Mouse (Mus musculus) heart, embryonic 10.5 days (tissue): ENCODE data around the gene Epp13. TPM values are rescaled to one million over a fixed set of nuclear protein-coding genes. Genes with fewer than 3 reads are reported as not detected.
"Not testable (repeated sequence)": the region's sequence is repeated elsewhere in the genome, so short reads cannot be mapped to it uniquely, and the experiment has no call there.

Experiments used
- DNase-seq: peaks from one replicate; pipeline ENCODE4 v3.0.0-alpha.2; 2017; ENCODE audit warnings: low spot score
- H3K27ac ChIP-seq: fragments of 300-500 bp; sonication (generic); 2 replicates; pipeline ENCODE4 v1.5.1; 2016; ENCODE audit warnings: mild to moderate bottlenecking
- H3K27me3 ChIP-seq: fragments of 300-500 bp; sonication (generic); 2 replicates; pipeline ENCODE4 v1.6.1; 2016; ENCODE audit warnings: mild to moderate bottlenecking; ENCODE audit not compliant: poor library complexity, insufficient read depth, severe bottlenecking
- H3K36me3 ChIP-seq: fragments of 300-500 bp; sonication (generic); 2 replicates; pipeline ENCODE4 v1.6.1; 2016; ENCODE audit warnings: mild to moderate bottlenecking, moderate library complexity
- H3K4me1 ChIP-seq: fragments of 300-500 bp; sonication (generic); 2 replicates; pipeline ENCODE4 v1.6.1; 2016; ENCODE audit warnings: mild to moderate bottlenecking
- H3K4me3 ChIP-seq: fragments of 300-500 bp; sonication (generic); 2 replicates; pipeline ENCODE4 v1.5.1; 2016; ENCODE audit warnings: mild to moderate bottlenecking, moderate library complexity
- H3K9me3 ChIP-seq: fragments of 300-500 bp; sonication (generic); 2 replicates; pipeline ENCODE4 v1.6.1; 2016; ENCODE audit warnings: mild to moderate bottlenecking, moderate library complexity
- whole genome bisulfite sequencing: fragments of 180-500 bp; shearing (Covaris S2); methylation state at CpG from one replicate; pipeline ENCODE4 v1.1.7; 2016; 5-methylcytosine and 5-hydroxymethylcytosine counted together
- polyA plus RNA-seq: library from polyadenylated mRNA; unstranded; fragments of >200 nt; fragmentation: Nextera tagmentation; extraction: Ambion mirVana; gene quantifications from 2 replicates; pipeline ENCODE4 v1.2.1, GENCODE M21; 2016

Epp13 gene
- not detected in 2 replicates for polyA plus RNA-seq

- no peak for DNase-seq
- Histone ChIP-seq H3K9me3 (peaks cover 8% of the 10 kb centered on the region; the same call in 1 of the 2 replicates), H3K36me3 (no peaks in the 10 kb centered on the region), H3K27ac (no peak within 1 kb of the TSS), H3K4me1 (no peaks in the 10 kb centered on the region), H3K27me3 (no peaks in the 10 kb centered on the region), H3K4me3 (no peak within 1 kb of the TSS)
- WGBS: 77% methylated on average over 6 of the region's 6 CpGs
Measured at GRCm38 (mm10) chr7:6252410-6252809, at the start of gene Epp13. Gene Epp13 (plus strand): TSS chr7:6252710.

GRCm38 (mm10) chr7:6204200-6204599 lies 48.3 kb upstream of the Epp13 start:
- Histone ChIP-seq H3K36me3 (no peaks in the 10 kb centered on the region), H3K27ac (no peak overlapping the region), H3K27me3 (no peaks in the 10 kb centered on the region), H3K4me1 (no peaks in the 10 kb centered on the region), H3K4me3 (no peak overlapping the region), H3K9me3 (no peaks in the 10 kb centered on the region)
- WGBS: 72% methylated on average over 3 of the region's 3 CpGs
- DNase-seq: no peak

- H3K27ac ChIP-seq: no peak overlapping the region
- no peaks in the 10 kb centered on the region for H3K27me3 ChIP-seq
- 38% methylated on average over 5 of the region's 5 CpGs for WGBS
- peaks cover 14% of the 10 kb centered on the region for H3K9me3 ChIP-seq
- H3K4me1 ChIP-seq: no peaks in the 10 kb centered on the region
- no peak overlapping the region for H3K4me3 ChIP-seq
- no peaks in the 10 kb centered on the region for H3K36me3 ChIP-seq
- no peak for DNase-seq
Measured at GRCm38 (mm10) chr7:6213144-6213543, 39.4 kb upstream of the Epp13 start.

GRCm38 (mm10) chr7:6214691-6215090 lies 37.8 kb upstream of the Epp13 start:
- not testable (repeated sequence) for DNase-seq, H3K4me1 ChIP-seq, H3K27me3 ChIP-seq, H3K4me3 ChIP-seq, H3K36me3 ChIP-seq, H3K27ac ChIP-seq
- whole genome bisulfite sequencing: 79% methylated on average over 4 of the region's 4 CpGs
- H3K9me3 ChIP-seq: peaks cover 14% of the 10 kb centered on the region

GRCm38 (mm10) chr7:6220147-6220546 lies 32.4 kb upstream of the Epp13 start:
- DNase-seq: no peak
- H3K9me3 ChIP-seq: peaks cover 10% of the 10 kb centered on the region
- 60% methylated on average over 3 of the region's 3 CpGs for WGBS
- H3K36me3 ChIP-seq: no peaks in the 10 kb centered on the region
- no peak overlapping the region for H3K4me3 ChIP-seq
- no peak overlapping the region for H3K27ac ChIP-seq
- H3K4me1 ChIP-seq: no peaks in the 10 kb centered on the region
- no peaks in the 10 kb centered on the region for H3K27me3 ChIP-seq

- no peaks in the 10 kb centered on the region for H3K27me3 ChIP-seq
- no peaks in the 10 kb centered on the region for H3K4me1 ChIP-seq
- H3K27ac ChIP-seq: no peak within 1 kb of the TSS
- H3K9me3 ChIP-seq: peaks cover 10% of the 10 kb centered on the region
- no peaks in the 10 kb centered on the region for H3K36me3 ChIP-seq
- no peak within 1 kb of the TSS for H3K4me3 ChIP-seq
- WGBS: 88% methylated on average over 12 of the region's 12 CpGs
- no peak for DNase-seq
Measured at GRCm38 (mm10) chr7:6221978-6222377, 30.5 kb upstream of the Epp13 start, which contains the start of gene Zscan5b. Gene Zscan5b (plus strand): TSS chr7:6222278.

- WGBS: 55% methylated on average over 8 of the region's 8 CpGs
- not testable (repeated sequence) for H3K9me3 ChIP-seq, H3K27me3 ChIP-seq, H3K4me1 ChIP-seq, H3K4me3 ChIP-seq, H3K27ac ChIP-seq, DNase-seq, H3K36me3 ChIP-seq
Measured at GRCm38 (mm10) chr7:6228491-6228890, 24.0 kb upstream of the Epp13 start.

GRCm38 (mm10) chr7:6239787-6240186 lies 12.7 kb upstream of the Epp13 start:
- WGBS: 45% methylated on average over 11 of the region's 11 CpGs
- H3K27ac ChIP-seq: no peak overlapping the region

GRCm38 (mm10) chr7:6240841-6241425 lies 11.6 kb upstream of the Epp13 start:
- WGBS: 18% methylated on average over 1 of the region's 1 CpGs
- not testable (repeated sequence) for H3K4me3 ChIP-seq, H3K4me1 ChIP-seq, H3K27me3 ChIP-seq, DNase-seq, H3K9me3 ChIP-seq, H3K36me3 ChIP-seq, H3K27ac ChIP-seq

More at GRCm38 (mm10) chr7:6239787-6240186, 12.7 kb upstream of the Epp13 start:
- no peaks in the 10 kb centered on the region for H3K9me3 ChIP-seq
- H3K36me3 ChIP-seq: no peaks in the 10 kb centered on the region
- H3K4me3 ChIP-seq: no peak overlapping the region
- H3K27me3 ChIP-seq: no peaks in the 10 kb centered on the region
- no peak for DNase-seq
- no peaks in the 10 kb centered on the region for H3K4me1 ChIP-seq

GRCm38 (mm10) chr7:6244361-6245292 lies 7.9 kb upstream of the Epp13 start:
- no peak overlapping the region for H3K4me3 ChIP-seq
- no peaks in the 10 kb centered on the region for H3K27me3 ChIP-seq
- no peak for DNase-seq
- H3K36me3 ChIP-seq: no peaks in the 10 kb centered on the region
- H3K4me1 ChIP-seq: no peaks in the 10 kb centered on the region
- 39% methylated on average over 11 of the region's 11 CpGs for WGBS
- no peak overlapping the region for H3K27ac ChIP-seq
- 0 out of 2 replicates have a peak, but pooled peaks cover 2% of the 10 kb centered on the region for H3K9me3 ChIP-seq

GRCm38 (mm10) chr7:6254451-6254850 lies 1.9 kb downstream of the Epp13 start:
- 83% methylated on average over 5 of the region's 5 CpGs for WGBS
- Histone ChIP-seq H3K27ac (no peak overlapping the region), H3K27me3 (no peaks in the 10 kb centered on the region), H3K36me3 (no peaks in the 10 kb centered on the region), H3K9me3 (peaks cover 6% of the 10 kb centered on the region; the same call in 1 of the 2 replicates), H3K4me3 (no peak overlapping the region), H3K4me1 (no peaks in the 10 kb centered on the region)
- no peak for DNase-seq

- Histone ChIP-seq H3K4me3 (no peak overlapping the region), H3K4me1 (no peaks in the 10 kb centered on the region), H3K9me3 (peaks cover 6% of the 10 kb centered on the region; the same call in 1 of the 2 replicates), H3K27ac (no peak overlapping the region), H3K36me3 (no peaks in the 10 kb centered on the region), H3K27me3 (no peaks in the 10 kb centered on the region)
- no peak for DNase-seq
- WGBS: 82% methylated on average over 4 of the region's 4 CpGs
Measured at GRCm38 (mm10) chr7:6257386-6257785, 4.9 kb downstream of the Epp13 start.
